Comparison of ENCODE assay signal across 13 mouse cellular contexts in genomic region chr5:129124070-129124828, GRCm38 (mm10). TPM values are rescaled to one million over a fixed set of nuclear protein-coding genes. Genes with fewer than 3 reads are reported as not detected.
A peak's percentile ranks its signal among the peaks of the same experiment; 100 is the strongest.
DNase-seq lines count a peak whose midpoint lies in the region; ATAC-seq and TF ChIP-seq lines count a peak whose summit lies in the region.
"Had no signal": no experiment of that assay in that cellular context is flagged by ENCODE, and none has a peak within 500 bp of the region (broad histone marks: within the 10 kb centered on the region; RNA-seq: fewer than 3 reads in every experiment).

No protein-coding gene starts in this region.

- 0 out of 2 replicates have a peak, but pooled peaks cover 4% of the 10 kb centered on the region for H3K9me3 ChIP-seq in forebrain, postnatal 0 days (ENCODE audit: low read length)
- H3K9me3 ChIP-seq in forebrain, embryonic 11.5 days (ENCODE audit: control insufficient read depth, low read length): no peaks in the 10 kb centered on the region
- H3K9me3 ChIP-seq in kidney, postnatal 0 days (replicated peaks; ENCODE audit: low read length): no peaks in the 10 kb centered on the region

- H3K4me3 ChIP-seq in forebrain, postnatal 0 days (ENCODE audit: low read depth, low read length): no peak overlapping the region
- no peak overlapping the region for H3K4me3 ChIP-seq in forebrain, embryonic 11.5 days (ENCODE audit: low read depth, low read length)
- no peak overlapping the region for H3K4me3 ChIP-seq in kidney, postnatal 0 days (replicated peaks; ENCODE audit: low read depth, low read length)

- no peak overlapping the region for H3K9ac ChIP-seq in forebrain, postnatal 0 days
- H3K9ac ChIP-seq in forebrain, embryonic 11.5 days (ENCODE audit: low read length): no peak overlapping the region
- H3K9ac ChIP-seq in kidney, postnatal 0 days (ENCODE audit: low read depth, low read length): no peak overlapping the region

- 37% methylated on average over 11 of the region's 11 CpGs for WGBS in forebrain, postnatal 0 days
- WGBS in forebrain, embryonic 11.5 days: 49% methylated on average over 11 of the region's 11 CpGs
- 29% methylated on average over 11 of the region's 11 CpGs for WGBS in kidney, postnatal 0 days

- peak; percentile 30 for DNase-seq in forebrain, postnatal 0 days
- no peak for DNase-seq in forebrain, embryonic 11.5 days (ENCODE audit: low spot score)
- DNase-seq in kidney, postnatal 0 days (ENCODE audit: low spot score): peak; percentile 26
- no peak for DNase-seq in kidney, postnatal 25 days
- peak; percentile 32 for DNase-seq in right cerebral cortex, adult 18-20 months
- no peak for DNase-seq in right cerebral cortex, postnatal 25 days
- DNase-seq in skeletal muscle tissue, adult 2 months (ENCODE audit: low read depth, low spot score): peak; percentile 67
- DNase-seq in left cerebral cortex, adult 8-10 months (ENCODE audit: low spot score in 2 of 2): no peak
- DNase-seq: adrenal gland, postnatal 10 days; heart, postnatal 10 days; kidney, postnatal 36 days; thymus, adult 18-20 months had no signal

- no peaks in the 10 kb centered on the region for H3K36me3 ChIP-seq in forebrain, postnatal 0 days (ENCODE audit: insufficient read depth)
- no peaks in the 10 kb centered on the region for H3K36me3 ChIP-seq in forebrain, embryonic 11.5 days (ENCODE audit: control insufficient read depth, insufficient read depth, low read length)
- no peaks in the 10 kb centered on the region for H3K36me3 ChIP-seq in kidney, postnatal 0 days (ENCODE audit: insufficient read depth, low read length)

- no peak for TF ChIP-seq CTCF in forebrain, postnatal 0 days (IDR thresholded peaks at IDR 0.05; ENCODE audit: low read depth)
- TF ChIP-seq CTCF in kidney, postnatal 0 days (IDR thresholded peaks at IDR 0.05; ENCODE audit: low read depth): no peak

- peaks cover 8% of the 10 kb centered on the region; the same call in 1 of the 2 replicates for H3K4me1 ChIP-seq in forebrain, postnatal 0 days (ENCODE audit: insufficient read depth)
- H3K4me1 ChIP-seq in forebrain, embryonic 11.5 days (replicated peaks; ENCODE audit: control insufficient read depth, insufficient read depth, low read length): no peaks in the 10 kb centered on the region
- no peaks in the 10 kb centered on the region for H3K4me1 ChIP-seq in kidney, postnatal 0 days (replicated peaks; ENCODE audit: insufficient read depth, low read length)

- ATAC-seq in forebrain, postnatal 0 days: peak; percentile 59
- no peak for ATAC-seq in forebrain, embryonic 11.5 days (replicated peaks; ENCODE audit: low FRiP score)
- ATAC-seq in kidney, postnatal 0 days (replicated peaks; ENCODE audit: low FRiP score, low read depth): no peak
- ATAC-seq: inflammation-experienced regulatory T-cells, adult 6 months had no signal

- no peak overlapping the region for H3K27ac ChIP-seq in forebrain, postnatal 0 days (ENCODE audit: low read depth, low read length)
- no peak overlapping the region for H3K27ac ChIP-seq in forebrain, embryonic 11.5 days (ENCODE audit: low read depth, low read length)
- no peak overlapping the region for H3K27ac ChIP-seq in kidney, postnatal 0 days

- no peak overlapping the region for H3K4me2 ChIP-seq in forebrain, postnatal 0 days (ENCODE audit: low read depth)
- H3K4me2 ChIP-seq in forebrain, embryonic 11.5 days (ENCODE audit: low read depth, low read length, severe bottlenecking): no peak overlapping the region
- H3K4me2 ChIP-seq in kidney, postnatal 0 days (ENCODE audit: low read length): no peak overlapping the region

- H3K27me3 ChIP-seq in forebrain, postnatal 0 days (ENCODE audit: insufficient read depth, low read length): no peaks in the 10 kb centered on the region
- H3K27me3 ChIP-seq in forebrain, embryonic 11.5 days (ENCODE audit: control insufficient read depth, insufficient read depth, low read length): no peaks in the 10 kb centered on the region
- no peaks in the 10 kb centered on the region for H3K27me3 ChIP-seq in kidney, postnatal 0 days (ENCODE audit: insufficient read depth, low read length)

RNA-seq across cellular contexts. Expression of gene Adgrd1, which starts 27.7 kb away (rescaled TPM):
- 0.46 and 1.0 TPM in 2 replicates for total RNA-seq in forebrain, postnatal 0 days (2014; rRNA removed)
- 0.19 and 0.22 TPM in 2 replicates for polyA plus RNA-seq in forebrain, postnatal 0 days (2015; fragmentation: Nextera tagmentation; extraction: Ambion mirVana)
- polyA plus RNA-seq in forebrain, embryonic 11.5 days (2014; fragmentation: Nextera tagmentation; extraction: Ambion mirVana): not detected in 2 replicates
- 0.82 and 0.96 TPM in 2 replicates for polyA plus RNA-seq in kidney, postnatal 0 days (2015; fragmentation: Nextera tagmentation; extraction: Ambion mirVana)
- 1 to 10 TPM; 2.0 to 3.1 (median 2.8) TPM for total RNA-seq in left cerebral cortex, adult 8-10 months (2022)

Comparison
In these comparisons a context has a peak if more than half of its experiments do, and no peak if none do; other contexts are left out.
1. DNase-seq: peak in forebrain, postnatal 0 days (single experiment), kidney, postnatal 0 days (single experiment), right cerebral cortex, adult 18-20 months (single experiment) and skeletal muscle tissue, adult 2 months (single experiment); none in forebrain, embryonic 11.5 days (single experiment), kidney, postnatal 25 days (0 of 2), right cerebral cortex, postnatal 25 days (single experiment) and left cerebral cortex, adult 8-10 months (0 of 2).